Comparison of ENCODE assay signal across 8 mouse cellular contexts in genomic region chr17:84116340-84117279, GRCm38 (mm10).
DNase-seq lines count a peak whose midpoint lies in the region; ATAC-seq and TF ChIP-seq lines count a peak whose summit lies in the region.

No protein-coding gene starts in this region.

- no peaks in the 10 kb centered on the region for H3K36me3 ChIP-seq in liver, embryonic 13.5 days
- no peaks in the 10 kb centered on the region for H3K36me3 ChIP-seq in splenic B cell, adult 2 months (ENCODE audit: control insufficient read depth, insufficient read depth, low read length, poor library complexity, severe bottlenecking)
- H3K36me3 ChIP-seq in midbrain, embryonic 13.5 days: no peaks in the 10 kb centered on the region

- H3K27ac ChIP-seq in gastrocnemius, adult 2 months: peak overlapping the region; percentile 38; the same call in 1 of the 2 replicates
- peak overlapping the region; percentile 80 for H3K27ac ChIP-seq in liver, embryonic 13.5 days
- no peak overlapping the region for H3K27ac ChIP-seq in midbrain, embryonic 13.5 days
- no peak overlapping the region for H3K27ac ChIP-seq in left cerebral cortex, adult 2 months

- no peaks in the 10 kb centered on the region for H3K27me3 ChIP-seq in liver, embryonic 13.5 days
- H3K27me3 ChIP-seq in splenic B cell, adult 2 months (ENCODE audit: control insufficient read depth, insufficient read depth, low read length, poor library complexity, severe bottlenecking): no peaks in the 10 kb centered on the region
- no peaks in the 10 kb centered on the region for H3K27me3 ChIP-seq in midbrain, embryonic 13.5 days

- peak overlapping the region; percentile 25 for H3K4me2 ChIP-seq in liver, embryonic 13.5 days
- H3K4me2 ChIP-seq in midbrain, embryonic 13.5 days (replicated peaks): no peak overlapping the region

- no peak for TF ChIP-seq CTCF in gastrocnemius, adult 2 months (IDR thresholded peaks at IDR 0.05)
- TF ChIP-seq CTCF in left cerebral cortex, adult 2 months (IDR thresholded peaks at IDR 0.05): no peak

- peak; percentile 52 for ATAC-seq in liver, embryonic 13.5 days (ENCODE audit: low read depth)
- no peak for ATAC-seq in midbrain, embryonic 13.5 days

- intact Hi-C loops in gastrocnemius, adult 2 months (cut with DNase I): loop anchor here (10.0 kb wide), 2 partner anchors 212 to 308 kb away; no protein-coding TSS in a partner anchor
- intact Hi-C loops in gastrocnemius, postnatal 14 days (cut with DNase I; ENCODE audit: low total_unique reads): loop anchor here (5.0 to 10.0 kb wide), 2 partner anchors 61 to 268 kb away; no protein-coding TSS in a partner anchor
- intact Hi-C loops in left cerebral cortex, adult 2 months (cut with DNase I): loop anchor here (5.0 kb wide), 1 partner anchor 266 kb away; no protein-coding TSS in a partner anchor

- no peak for DNase-seq in gastrocnemius, adult 2 months
- DNase-seq in gastrocnemius, postnatal 14 days: no peak
- peak; percentile 50 for DNase-seq in adrenal gland, postnatal 25 days
- DNase-seq in liver, embryonic 13.5 days: peak; percentile 54
- peak; percentile 77 for DNase-seq in splenic B cell, adult 2 months (ENCODE audit: low read depth, low spot score)
- DNase-seq in frontal cortex, postnatal 10 days (ENCODE audit: low spot score in 2 of 2): no peak
- DNase-seq in left cerebral cortex, adult 2 months (ENCODE audit: extremely low spot score in 1 of 2, low spot score in 2 of 2): no peak

- H3K4me1 ChIP-seq in liver, embryonic 13.5 days (replicated peaks): peaks cover 95% of the 10 kb centered on the region
- 0 out of 2 replicates have a peak, but pooled peaks cover 9% of the 10 kb centered on the region for H3K4me1 ChIP-seq in midbrain, embryonic 13.5 days (replicated peaks)

- H3K9ac ChIP-seq in liver, embryonic 13.5 days: peak overlapping the region; percentile 42
- H3K9ac ChIP-seq in midbrain, embryonic 13.5 days (replicated peaks): no peak overlapping the region

- WGBS in liver, embryonic 13.5 days (ENCODE audit: insufficient replicate concordance): 16% methylated on average over 17 of the region's 17 CpGs
- 89% methylated on average over 17 of the region's 17 CpGs for WGBS in midbrain, embryonic 13.5 days

- H3K9me3 ChIP-seq in liver, embryonic 13.5 days (replicated peaks): no peaks in the 10 kb centered on the region
- no peaks in the 10 kb centered on the region for H3K9me3 ChIP-seq in midbrain, embryonic 13.5 days

- H3K4me3 ChIP-seq in gastrocnemius, adult 2 months: no peak overlapping the region
- no peak overlapping the region for H3K4me3 ChIP-seq in liver, embryonic 13.5 days (replicated peaks)
- no peak overlapping the region for H3K4me3 ChIP-seq in midbrain, embryonic 13.5 days (replicated peaks)
- no peak overlapping the region for H3K4me3 ChIP-seq in left cerebral cortex, adult 2 months

Comparison
In these comparisons a context has a peak if more than half of its experiments do, and no peak if none do; other contexts are left out.
1. DNase-seq: peak in adrenal gland, postnatal 25 days (single experiment), liver, embryonic 13.5 days (single experiment) and splenic B cell, adult 2 months (single experiment); none in gastrocnemius, adult 2 months (single experiment), gastrocnemius, postnatal 14 days (single experiment), frontal cortex, postnatal 10 days (0 of 2) and left cerebral cortex, adult 2 months (0 of 2).
2. H3K27ac ChIP-seq: peak in gastrocnemius, adult 2 months (single experiment) and liver, embryonic 13.5 days (single experiment); none in midbrain, embryonic 13.5 days (single experiment) and left cerebral cortex, adult 2 months (single experiment).